Mouse (Mus musculus): ENCODE results near the gene Gm20518. TPM values are rescaled to one million over a fixed set of nuclear protein-coding genes. Genes with fewer than 3 reads are reported as not detected.
A peak's percentile ranks its signal among the peaks of the same experiment; 100 is the strongest.

Gm20518 gene
- polyA plus RNA-seq, 1 experiment from 2014 or later = not detected

GRCm38 (mm10) chr16:17802839-17803674 lies 88.4 kb downstream of the Gm20518 start:
- peak overlapping the region; percentile 19; the same call in 1 of the 2 replicates for H3K4me3 ChIP-seq (ENCODE audit: low read depth, low read length)
- no peaks in the 10 kb centered on the region for H3K9me3 ChIP-seq (ENCODE audit: control insufficient read depth, low read length)
- TF ChIP-seq CTCF (IDR thresholded peaks at IDR 0.05; ENCODE audit: low read depth) (peak; percentile 31; the same call in 1 of the 2 replicates), EP300 (optimal IDR thresholded peaks at IDR 0.05) (no peak)
- H3K27me3 ChIP-seq (ENCODE audit: control insufficient read depth, insufficient read depth, low read length) = no peaks in the 10 kb centered on the region; the same call in 1 of the 2 replicates
- ATAC-seq (ENCODE audit: low FRiP score, low TSS enrichment) (peak; percentile 35; the same call in 1 of the 2 replicates), DNase-seq (ENCODE audit: low spot score) (peak; percentile 67)
- no peak overlapping the region for H3K27ac ChIP-seq (replicated peaks)
- no peak overlapping the region for H3K9ac ChIP-seq (ENCODE audit: low read length)
- peaks cover 14% of the 10 kb centered on the region for H3K4me1 ChIP-seq (replicated peaks; ENCODE audit: control insufficient read depth, insufficient read depth)
- H3K36me3 ChIP-seq (ENCODE audit: control insufficient read depth, insufficient read depth, low read length) = peaks cover 2% of the 10 kb centered on the region; the same call in 1 of the 2 replicates
- 30% methylated on average over 83 of the region's 83 CpGs for WGBS
- peak overlapping the region; percentile 44 for H3K4me2 ChIP-seq (replicated peaks; ENCODE audit: low read depth)

GRCm38 (mm10) chr16:17802456-17802838 lies 89.0 kb downstream of the Gm20518 start:
- no peak for ATAC-seq (ENCODE audit: low FRiP score, low TSS enrichment)
- Histone ChIP-seq H3K27me3 (ENCODE audit: control insufficient read depth, insufficient read depth, low read length) (peaks cover 3% of the 10 kb centered on the region; the same call in 1 of the 2 replicates), H3K36me3 (ENCODE audit: control insufficient read depth, insufficient read depth, low read length) (no peaks in the 10 kb centered on the region), H3K4me1 (replicated peaks; ENCODE audit: control insufficient read depth, insufficient read depth) (peaks cover 14% of the 10 kb centered on the region), H3K27ac (replicated peaks) (no peak overlapping the region), H3K9me3 (ENCODE audit: control insufficient read depth, low read length) (no peaks in the 10 kb centered on the region), H3K4me3 (ENCODE audit: low read depth, low read length) (peak overlapping the region; percentile 19; the same call in 1 of the 2 replicates), H3K9ac (ENCODE audit: low read length) (no peak overlapping the region), H3K4me2 (replicated peaks; ENCODE audit: low read depth) (peak overlapping the region; percentile 44)
- 45% methylated on average over 18 of the region's 18 CpGs for WGBS
- TF ChIP-seq CTCF (IDR thresholded peaks at IDR 0.05; ENCODE audit: low read depth) = no peak
- no peak for TF ChIP-seq EP300 (optimal IDR thresholded peaks at IDR 0.05)
- no peak for DNase-seq (ENCODE audit: low spot score)

DNA sequence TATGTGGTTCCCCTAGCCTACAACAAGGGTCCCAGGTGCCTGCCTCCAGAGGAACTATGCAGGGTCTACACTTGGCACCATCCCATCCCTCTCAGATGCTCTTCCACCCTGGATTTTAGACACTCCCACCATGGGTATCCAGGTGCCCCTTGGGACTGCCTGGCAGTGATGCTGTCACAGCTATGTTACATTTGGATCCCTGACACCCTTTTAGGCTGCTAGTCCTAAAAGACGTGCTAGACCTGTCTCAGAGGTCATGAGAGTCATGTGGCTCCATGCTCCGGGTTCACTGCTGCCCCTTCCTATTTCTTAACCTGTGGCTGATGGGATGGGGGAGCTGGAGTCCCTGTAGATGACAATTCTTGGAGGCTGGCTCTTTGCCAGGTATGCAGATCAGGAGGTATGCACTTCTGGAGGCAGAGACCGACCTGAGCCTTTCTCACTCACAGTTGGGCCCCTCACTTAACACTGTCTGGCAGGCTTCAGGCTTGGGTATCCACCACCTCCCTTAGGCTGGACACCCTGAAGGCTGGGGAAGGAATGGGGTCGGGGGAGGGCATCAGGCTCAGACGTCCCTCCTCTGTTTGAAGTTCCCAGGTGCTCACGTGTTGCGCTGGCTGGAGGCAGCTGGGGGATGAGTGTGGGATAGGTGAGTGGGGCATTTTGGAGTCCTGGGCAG lies 89.6 kb downstream of the Gm20518 start:
- DNase-seq (ENCODE audit: low spot score) = no peak
- H3K27ac ChIP-seq (replicated peaks) = no peak overlapping the region
- H3K27me3 ChIP-seq (ENCODE audit: control insufficient read depth, insufficient read depth, low read length) = peaks cover 3% of the 10 kb centered on the region; the same call in 1 of the 2 replicates
- H3K4me2 ChIP-seq (replicated peaks; ENCODE audit: low read depth) = no peak overlapping the region
- no peak overlapping the region for H3K9ac ChIP-seq (ENCODE audit: low read length)
- no peaks in the 10 kb centered on the region for H3K9me3 ChIP-seq (ENCODE audit: control insufficient read depth, low read length)
- ATAC-seq (ENCODE audit: low FRiP score, low TSS enrichment) = no peak
- H3K36me3 ChIP-seq (ENCODE audit: control insufficient read depth, insufficient read depth, low read length) = no peaks in the 10 kb centered on the region
- H3K4me1 ChIP-seq (replicated peaks; ENCODE audit: control insufficient read depth, insufficient read depth) = peaks cover 11% of the 10 kb centered on the region
- no peak for TF ChIP-seq CTCF (IDR thresholded peaks at IDR 0.05; ENCODE audit: low read depth)
- TF ChIP-seq EP300 (optimal IDR thresholded peaks at IDR 0.05) = no peak
- no peak overlapping the region; the same call in 1 of the 2 replicates for H3K4me3 ChIP-seq (ENCODE audit: low read depth, low read length)
- WGBS = 34% methylated on average over 7 of the region's 7 CpGs

DNA sequence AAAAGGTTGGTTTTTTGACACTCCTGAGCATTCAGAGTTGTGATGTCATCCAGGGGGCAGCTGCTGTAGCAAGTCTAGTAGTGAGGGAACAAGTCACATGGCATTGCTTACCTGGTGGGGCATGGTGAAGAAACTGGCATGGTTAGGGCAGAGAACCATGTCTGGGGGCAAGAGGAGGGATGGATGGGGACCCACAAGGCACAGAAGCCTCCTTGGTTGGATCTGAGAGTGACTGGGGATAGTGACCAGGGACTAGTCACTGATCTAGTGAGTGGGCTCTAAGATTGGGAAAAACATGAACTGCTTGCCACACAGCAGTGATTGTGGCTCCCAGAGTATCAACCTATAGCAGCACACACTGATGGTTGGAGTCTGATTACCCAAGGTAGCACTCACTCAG lies 91.9 kb downstream of the Gm20518 start:
- Histone ChIP-seq H3K4me2 (replicated peaks; ENCODE audit: low read depth) (no peak overlapping the region), H3K9me3 (ENCODE audit: control insufficient read depth, low read length) (no peaks in the 10 kb centered on the region), H3K36me3 (ENCODE audit: control insufficient read depth, insufficient read depth, low read length) (no peaks in the 10 kb centered on the region), H3K27me3 (ENCODE audit: control insufficient read depth, insufficient read depth, low read length) (peaks cover 3% of the 10 kb centered on the region; the same call in 1 of the 2 replicates), H3K4me1 (replicated peaks; ENCODE audit: control insufficient read depth, insufficient read depth) (peaks cover 9% of the 10 kb centered on the region), H3K9ac (ENCODE audit: low read length) (no peak overlapping the region), H3K27ac (replicated peaks) (no peak overlapping the region), H3K4me3 (ENCODE audit: low read depth, low read length) (no peak overlapping the region)
- no peak for DNase-seq (ENCODE audit: low spot score)
- no peak for TF ChIP-seq EP300 (optimal IDR thresholded peaks at IDR 0.05)
- no peak for ATAC-seq (ENCODE audit: low FRiP score, low TSS enrichment)

- peak; percentile 72 for DNase-seq (ENCODE audit: low spot score)
- peak overlapping the region; percentile 94 for H3K27ac ChIP-seq (replicated peaks)
- H3K36me3 ChIP-seq (ENCODE audit: control insufficient read depth, insufficient read depth, low read length) = no peaks in the 10 kb centered on the region; the same call in 1 of the 2 replicates
- no peaks in the 10 kb centered on the region for H3K9me3 ChIP-seq (ENCODE audit: control insufficient read depth, low read length)
- 9% methylated on average over 18 of the region's 45 CpGs for WGBS
- no peak for TF ChIP-seq CTCF (IDR thresholded peaks at IDR 0.05; ENCODE audit: low read depth)
- no peak for TF ChIP-seq EP300 (optimal IDR thresholded peaks at IDR 0.05)
- H3K4me2 ChIP-seq (replicated peaks; ENCODE audit: low read depth) = peak overlapping the region; percentile 69
- peaks cover 3% of the 10 kb centered on the region; the same call in 1 of the 2 replicates for H3K27me3 ChIP-seq (ENCODE audit: control insufficient read depth, insufficient read depth, low read length)
- H3K9ac ChIP-seq (ENCODE audit: low read length) = peak overlapping the region; percentile 83
- peak overlapping the region; percentile 70 for H3K4me3 ChIP-seq (ENCODE audit: low read depth, low read length)
- ATAC-seq (ENCODE audit: low FRiP score, low TSS enrichment) = peak; percentile 59; the same call in 1 of the 2 replicates
- H3K4me1 ChIP-seq (replicated peaks; ENCODE audit: control insufficient read depth, insufficient read depth) = peaks cover 7% of the 10 kb centered on the region; the same call in 1 of the 2 replicates
These were observed 92.9 kb downstream of the Gm20518 start for GRCm38 (mm10) chr16:17798321-17799180.
